Mouse (Mus musculus): ENCODE measurements around the gene AU040320. TPM values are rescaled to one million over a fixed set of nuclear protein-coding genes. Genes with fewer than 3 reads are reported as not detected.

Gene AU040320
- total RNA-seq, 2 experiments from 2014 or later: 68.7 to 72.4 TPM

DNA sequence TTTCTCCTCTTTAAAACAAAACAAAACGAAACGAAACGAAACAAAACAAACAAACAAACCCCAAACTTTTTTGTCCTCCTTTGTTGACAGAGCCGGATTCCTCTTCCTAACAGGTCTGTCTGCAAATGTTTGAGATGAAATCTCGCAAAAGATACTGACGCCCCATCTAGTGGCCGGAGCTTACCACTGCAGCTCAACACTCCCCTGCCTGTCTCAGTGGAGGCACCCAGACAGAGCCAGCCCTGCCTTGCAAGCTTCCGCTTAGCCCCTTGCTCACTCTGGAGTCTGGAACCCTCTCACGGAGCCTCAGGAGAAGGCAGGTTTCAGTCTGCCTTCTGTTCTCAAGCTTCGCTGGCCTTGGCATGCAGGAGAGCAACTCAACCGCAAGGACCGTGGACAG, 11.9 kb upstream of the AU040320 start:
- TF ChIP-seq CTCF (conservative IDR thresholded peaks at IDR 0.05): peak; percentile 96
- DNase-seq (ENCODE audit: low spot score in 2 of 2): peak; percentile 87 to 91
- Histone ChIP-seq H3K27ac (peak overlapping the region; percentile 78), H3K4me3 (no peak overlapping the region)

DNA sequence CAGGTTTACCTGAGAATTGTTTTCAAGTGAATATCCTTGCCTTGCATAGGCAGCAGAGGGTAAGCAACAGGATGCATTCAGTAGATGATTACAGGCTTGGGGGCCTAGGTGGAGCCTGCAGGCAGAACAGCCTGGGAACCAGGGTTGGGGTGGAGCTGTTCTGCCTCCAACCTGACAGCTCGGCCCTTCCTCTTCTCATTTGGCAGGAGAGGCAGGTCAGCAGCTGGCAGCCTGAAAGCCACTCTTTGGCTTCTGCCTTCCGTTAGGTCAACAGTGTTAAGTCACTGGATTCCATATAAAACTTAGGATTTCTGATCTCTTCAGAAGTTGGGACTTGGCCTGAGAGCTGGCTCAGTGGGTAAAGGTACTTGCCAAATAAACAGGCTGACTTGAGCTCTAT, 10.4 kb upstream of the AU040320 start:
- Histone ChIP-seq H3K4me3 (no peak overlapping the region), H3K27ac (peak overlapping the region; percentile 78; the same call in 1 of the 2 replicates)
- no peak for DNase-seq (ENCODE audit: low spot score in 2 of 2)

DNA sequence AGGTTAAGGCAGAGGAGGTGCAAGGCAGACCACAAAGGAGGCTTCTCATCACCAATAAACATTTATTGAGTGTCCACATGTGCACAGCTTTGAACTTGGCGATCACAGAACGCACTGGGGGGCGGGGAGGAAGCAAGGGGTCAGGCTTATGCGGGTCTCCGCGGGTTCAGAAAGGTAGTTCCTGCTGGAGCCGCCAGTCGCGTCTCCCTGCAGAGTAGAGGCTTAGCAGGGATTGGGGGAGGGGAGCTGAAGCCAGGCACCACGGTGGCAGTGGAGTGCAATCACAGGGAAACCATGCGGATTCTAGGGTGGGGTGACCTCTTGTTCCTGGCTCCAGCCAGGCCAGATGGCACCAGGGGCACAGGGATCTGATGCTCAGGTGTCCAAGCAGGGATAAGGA, 9.6 kb upstream of the AU040320 start:
- DNase-seq (ENCODE audit: low spot score in 2 of 2): no peak
- H3K27ac ChIP-seq: peak overlapping the region; percentile 97; the same call in 1 of the 2 replicates
- no peak overlapping the region for H3K4me3 ChIP-seq
- 0 out of 2 replicates have a peak, but pooled peaks have one; percentile 15 for TF ChIP-seq CTCF (conservative IDR thresholded peaks at IDR 0.05)

More for the DNA sequence above, 10.4 kb upstream of the AU040320 start:
- no peak for TF ChIP-seq CTCF (conservative IDR thresholded peaks at IDR 0.05)

DNA sequence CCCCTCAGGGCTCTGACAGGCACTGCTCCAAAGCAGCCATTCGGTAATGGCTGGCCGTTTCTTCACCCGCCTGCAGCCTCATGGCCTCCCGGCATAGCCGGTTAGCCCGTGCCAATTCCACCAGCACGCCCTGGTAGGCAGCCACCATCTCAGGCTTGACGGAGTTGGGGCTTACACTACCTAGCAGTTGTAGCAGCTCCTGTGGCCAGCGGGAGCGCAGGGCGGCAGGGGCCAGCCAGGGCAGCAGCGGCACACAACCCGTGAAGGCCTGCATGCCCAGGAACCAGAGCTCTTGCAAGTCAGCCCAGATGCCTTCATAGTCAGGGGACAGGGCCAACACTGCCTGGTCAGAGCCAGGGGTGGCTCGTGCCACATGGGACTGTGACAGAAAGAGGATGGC, 8.5 kb upstream of the AU040320 start:
- no peak for DNase-seq (ENCODE audit: low spot score in 2 of 2)
- no peak overlapping the region; the same call in 1 of the 2 replicates for H3K4me3 ChIP-seq
- no peak for TF ChIP-seq CTCF (conservative IDR thresholded peaks at IDR 0.05)
- peak overlapping the region; percentile 97 for H3K27ac ChIP-seq

DNA sequence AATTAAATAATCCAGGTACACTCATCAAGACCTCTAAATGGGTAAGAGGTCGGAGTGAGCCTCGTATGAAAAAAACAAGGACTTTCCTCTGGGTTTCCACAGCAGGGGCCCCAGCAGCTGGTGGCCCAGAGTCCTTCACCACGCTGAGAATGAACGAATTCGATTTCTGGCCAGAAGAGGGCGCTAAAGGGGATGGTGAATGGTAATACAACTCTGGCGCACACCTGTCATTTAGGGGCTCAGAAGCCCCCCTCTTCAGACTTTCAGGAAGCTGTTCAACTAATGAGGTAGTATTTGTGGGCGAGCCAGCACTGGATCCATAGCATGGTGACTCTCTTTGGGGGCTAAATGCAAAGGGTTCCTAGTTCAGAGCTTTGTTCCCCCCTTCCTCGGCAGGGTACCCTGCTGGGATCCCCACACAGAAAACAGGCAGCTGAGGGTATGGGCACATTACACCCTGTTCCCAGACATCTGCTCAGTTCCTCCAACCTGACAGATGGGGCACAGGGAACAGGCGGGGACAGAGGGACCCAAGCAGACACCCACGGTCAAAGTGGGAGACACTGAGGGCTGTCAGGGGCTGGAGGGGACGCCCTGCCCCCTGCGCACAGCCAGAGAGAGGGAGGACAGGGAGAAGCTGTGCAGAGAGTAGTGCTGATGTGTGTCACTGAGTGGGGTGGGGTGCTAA, 7.7 kb upstream of the AU040320 start:
- TF ChIP-seq CTCF (conservative IDR thresholded peaks at IDR 0.05): peak; percentile 89
- no peak overlapping the region; the same call in 1 of the 2 replicates for H3K4me3 ChIP-seq
- H3K27ac ChIP-seq: peak overlapping the region; percentile 97
- DNase-seq (ENCODE audit: low spot score in 2 of 2): peak; percentile 64 to 84

DNA sequence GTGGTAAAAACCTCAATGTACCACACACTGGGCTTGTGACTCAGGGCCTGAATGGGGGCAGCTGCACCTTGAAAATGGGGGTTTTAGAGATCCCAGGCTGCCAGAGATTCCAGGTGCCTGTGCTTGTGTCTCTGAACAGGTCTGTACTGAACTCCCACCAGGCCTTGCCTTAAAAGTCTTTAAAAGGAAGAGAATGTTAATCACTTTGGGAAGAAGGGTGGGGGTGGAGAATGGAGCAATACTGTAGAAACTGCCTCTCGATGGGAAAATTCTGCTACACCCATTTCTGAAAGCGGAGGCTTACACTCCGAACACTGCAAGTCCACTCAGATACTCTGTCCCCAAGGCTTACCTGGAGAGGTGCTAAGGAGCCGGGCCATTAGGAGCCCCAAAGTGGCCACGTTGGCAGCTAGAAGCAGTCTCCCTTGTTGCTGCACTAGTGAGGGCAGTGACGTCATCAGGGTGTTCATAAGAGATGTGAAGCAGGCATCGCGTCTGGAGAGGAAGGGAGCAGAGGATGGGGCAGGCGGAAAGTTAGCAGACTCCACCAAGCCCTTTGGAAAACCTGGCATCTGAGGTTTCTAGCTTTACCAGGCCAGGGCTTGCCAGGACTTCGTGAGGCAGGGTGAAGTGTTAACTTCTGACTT, 7.0 kb upstream of the AU040320 start:
- TF ChIP-seq CTCF (conservative IDR thresholded peaks at IDR 0.05): no peak
- Histone ChIP-seq H3K4me3 (peak overlapping the region; percentile 72; the same call in 1 of the 2 replicates), H3K27ac (peak overlapping the region; percentile 97)
- no peak for DNase-seq (ENCODE audit: low spot score in 2 of 2)

DNA sequence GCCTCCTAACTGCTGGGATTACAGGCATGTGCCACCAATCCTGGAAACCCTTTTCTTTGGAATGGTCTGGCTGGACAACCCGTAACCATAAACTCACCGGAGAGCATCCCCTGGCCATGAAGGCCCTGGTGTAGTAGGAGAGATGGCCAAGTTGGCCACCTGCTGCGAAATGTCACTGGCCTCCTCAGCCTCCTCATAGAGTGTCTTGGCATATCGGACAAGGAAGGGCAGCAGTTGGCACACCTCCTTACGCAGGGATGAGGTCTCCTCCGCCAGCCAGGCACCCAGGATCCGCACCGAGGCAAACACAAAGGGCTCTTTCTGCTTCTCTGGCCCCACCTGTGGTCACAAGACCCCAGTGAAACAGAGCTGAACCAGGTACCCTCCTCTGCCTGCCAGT, 5.0 kb upstream of the AU040320 start:
- peak overlapping the region; percentile 97 for H3K27ac ChIP-seq
- no peak for DNase-seq (ENCODE audit: low spot score in 2 of 2)
- H3K4me3 ChIP-seq: peak overlapping the region; percentile 72
- TF ChIP-seq CTCF (conservative IDR thresholded peaks at IDR 0.05): no peak

DNA sequence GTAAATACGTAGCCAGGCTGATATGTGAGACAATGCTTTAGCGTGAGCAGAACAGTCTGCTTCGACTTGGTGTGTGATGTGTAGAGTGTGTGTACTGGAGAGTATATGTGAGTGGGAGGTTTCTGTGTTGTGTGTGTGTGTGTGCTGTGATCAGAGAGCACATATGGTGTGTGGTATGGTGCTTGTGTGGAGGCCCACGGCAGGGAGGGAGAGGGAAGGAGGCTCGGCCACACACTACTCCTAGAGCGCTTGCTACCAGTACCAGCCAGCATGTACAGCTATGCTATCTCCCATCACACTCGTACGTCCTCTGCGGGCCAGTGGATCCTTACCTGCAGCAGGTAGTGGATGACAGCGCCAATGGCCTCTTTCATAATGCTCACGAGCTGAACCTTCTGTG, 3.8 kb upstream of the AU040320 start:
- peak; percentile 41 to 56 for DNase-seq (ENCODE audit: low spot score in 2 of 2)
- Histone ChIP-seq H3K4me3 (peak overlapping the region; percentile 72), H3K27ac (peak overlapping the region; percentile 97)
- no peak for TF ChIP-seq CTCF (conservative IDR thresholded peaks at IDR 0.05)

DNA sequence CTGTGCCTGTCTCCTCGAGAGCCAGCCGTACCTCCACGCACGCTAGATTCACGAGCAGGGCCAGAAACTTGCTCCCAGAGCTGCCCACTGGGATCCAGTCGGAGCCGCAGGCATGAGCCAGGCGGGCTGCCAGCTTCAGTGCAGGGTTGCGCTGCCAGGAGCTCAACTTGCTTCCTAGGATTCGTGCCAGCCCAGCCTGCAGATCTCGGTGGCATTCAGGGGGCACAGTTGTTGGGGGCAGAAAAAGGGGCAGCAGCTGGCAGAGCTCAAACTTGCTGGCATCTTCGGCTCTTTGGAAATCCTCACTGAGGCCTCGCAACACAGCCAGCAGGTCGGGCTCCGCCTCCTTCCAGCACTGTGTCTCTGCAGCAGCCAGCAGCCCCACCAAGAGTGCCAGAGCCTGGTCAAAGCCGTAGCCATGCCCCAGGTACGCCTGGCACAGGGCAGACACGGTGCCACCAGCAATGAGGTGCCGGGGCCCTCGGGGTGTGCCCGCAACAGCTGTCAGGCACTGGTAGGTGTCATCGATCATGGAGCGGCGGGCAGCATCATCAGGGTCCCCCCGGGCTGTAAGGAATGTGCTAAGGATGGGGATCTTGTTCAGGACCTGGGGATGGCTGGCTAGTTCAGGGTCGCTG, 3.2 kb upstream of the AU040320 start:
- peak overlapping the region; percentile 72 for H3K4me3 ChIP-seq
- H3K27ac ChIP-seq: peak overlapping the region; percentile 97
- DNase-seq (ENCODE audit: low spot score in 2 of 2): peak; percentile 66 to 69
- TF ChIP-seq CTCF (conservative IDR thresholded peaks at IDR 0.05): no peak

DNA sequence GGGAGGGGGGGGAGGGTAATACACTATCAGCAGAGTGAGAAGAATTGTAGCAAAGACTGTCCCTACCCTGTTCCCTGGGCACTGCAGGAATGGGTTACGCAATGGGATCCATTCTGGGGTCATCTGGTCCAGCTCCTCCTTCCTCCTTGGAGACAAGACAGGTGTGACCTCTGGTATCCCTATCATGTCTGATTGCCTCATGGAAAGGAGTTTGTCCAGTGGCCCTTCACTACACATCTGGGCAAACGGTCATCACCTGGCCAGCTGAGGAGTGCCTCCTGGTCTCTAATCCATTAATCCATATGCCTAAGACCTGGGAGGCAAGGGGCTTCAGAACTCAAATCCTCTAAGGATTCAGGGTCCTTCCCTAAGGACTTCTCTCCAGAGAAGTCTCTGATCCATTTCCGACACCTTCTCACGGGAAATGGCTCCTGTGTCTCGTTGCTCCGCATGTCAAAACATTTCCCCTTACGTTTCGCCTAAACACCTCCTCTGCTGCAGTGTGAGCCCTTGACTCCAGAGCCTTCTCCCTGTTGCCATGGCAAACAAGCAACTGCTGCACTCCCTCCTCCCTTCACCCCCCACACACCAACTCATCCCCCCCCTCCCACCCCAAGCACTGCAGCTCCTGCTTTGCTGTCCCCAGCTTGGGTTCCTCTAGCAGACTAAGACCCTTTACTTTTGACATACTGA, 2.3 kb upstream of the AU040320 start:
- peak in 1 of 2 experiments; percentile 37 for DNase-seq (ENCODE audit: low spot score in 2 of 2)
- Histone ChIP-seq H3K4me3 (peak overlapping the region; percentile 72), H3K27ac (peak overlapping the region; percentile 97)
- TF ChIP-seq CTCF (conservative IDR thresholded peaks at IDR 0.05): no peak

DNA sequence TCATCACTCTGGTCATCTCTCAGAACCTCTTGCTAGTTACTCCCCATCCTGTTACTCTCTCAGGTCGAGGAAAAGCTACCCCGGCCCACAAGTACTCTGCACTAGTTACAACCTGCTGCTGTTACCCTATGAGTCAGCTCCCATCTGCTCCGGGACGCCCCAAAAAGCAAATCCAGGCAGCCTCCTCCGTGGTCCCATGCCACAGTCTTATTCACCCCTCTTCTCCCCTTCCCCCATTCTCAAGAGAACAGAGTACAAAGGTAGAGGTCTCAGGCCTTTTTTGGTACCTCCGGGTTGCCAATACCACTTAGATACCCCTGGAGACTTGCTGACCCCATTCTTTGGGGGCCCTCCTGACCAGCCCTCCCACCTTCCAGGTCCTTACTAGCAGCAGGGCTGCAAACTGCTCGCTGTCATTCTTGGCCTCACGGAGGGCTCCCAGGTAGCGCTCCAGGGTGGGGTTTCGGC, 1.8 kb upstream of the AU040320 start:
- Histone ChIP-seq H3K27ac (peak overlapping the region; percentile 97), H3K4me3 (peak overlapping the region; percentile 72)
- peak; percentile 61 to 65 for DNase-seq (ENCODE audit: low spot score in 2 of 2)
- no peak for TF ChIP-seq CTCF (conservative IDR thresholded peaks at IDR 0.05)

DNA sequence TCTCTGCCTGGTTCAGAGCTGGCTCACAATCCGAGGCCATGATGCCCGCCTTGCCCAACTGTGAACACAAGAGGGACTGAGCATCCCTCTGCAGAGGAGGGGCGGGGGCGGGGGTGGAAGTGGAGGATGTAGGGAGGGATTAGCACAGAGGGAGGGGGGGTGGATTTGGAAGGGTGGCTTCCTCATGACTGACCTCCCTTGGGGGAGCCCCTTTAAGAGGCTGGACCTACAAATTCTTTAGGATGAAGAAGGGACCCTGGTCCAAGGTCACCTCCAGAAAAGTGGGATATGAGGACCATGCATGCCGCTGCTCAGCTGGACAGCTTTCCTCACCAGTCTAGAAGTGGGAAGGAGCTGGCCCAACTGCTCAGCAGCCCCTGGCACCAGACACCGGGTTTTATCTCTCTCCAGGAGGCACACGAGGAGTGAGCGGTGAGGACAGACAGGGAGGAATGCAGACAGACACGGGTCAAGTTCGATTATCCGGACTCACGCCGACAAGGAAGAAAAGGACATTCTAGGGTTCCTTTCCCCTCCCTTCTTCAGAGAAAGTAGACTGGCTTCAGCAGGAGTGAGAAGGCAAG, 1.2 kb upstream of the AU040320 start:
- peak in 1 of 2 experiments; percentile 48 for DNase-seq (ENCODE audit: low spot score in 2 of 2)
- peak overlapping the region; percentile 97 for H3K27ac ChIP-seq
- peak; percentile 42 for TF ChIP-seq CTCF (conservative IDR thresholded peaks at IDR 0.05)
- H3K4me3 ChIP-seq: peak overlapping the region; percentile 72
